Mouse (Mus musculus): ENCODE measurements around the gene Vcan.

DNA sequence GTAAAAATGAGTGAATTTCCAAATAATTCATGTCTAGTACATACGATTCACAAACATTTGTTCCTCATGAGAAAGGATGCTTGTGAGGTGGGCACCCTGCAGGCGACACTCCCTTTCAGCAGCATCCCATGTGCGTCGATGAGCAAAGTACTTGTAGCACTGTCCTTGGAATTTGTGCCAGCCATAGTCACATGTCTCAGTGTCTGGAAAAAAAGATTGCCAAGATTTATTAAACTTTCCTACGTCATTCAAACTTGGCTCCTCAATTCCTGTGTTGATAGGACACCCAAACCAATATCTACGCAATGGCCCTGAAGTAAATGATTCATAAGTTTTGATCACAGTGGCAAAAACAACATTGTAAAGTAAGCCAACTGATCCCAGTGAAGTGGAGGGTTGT is 62.6 kb downstream of the Vcan start:
- no peak for TF ChIP-seq POLR2A (IDR thresholded peaks at IDR 0.05; ENCODE audit: low read depth, low read length)
- no peak for TF ChIP-seq CTCF (IDR thresholded peaks at IDR 0.05; ENCODE audit: borderline replicate concordance, insufficient read depth, low read length)

Measured in embryonic fibroblast, embryonic 13.5 days (primary cell).